Mouse (Mus musculus) heart, postnatal 0 days (tissue): Measurements from ENCODE around the gene Pdlim1. TPM values are rescaled to one million over a fixed set of nuclear protein-coding genes. Genes with fewer than 3 reads are reported as not detected.

Source experiments
- ATAC-seq: fragments of 200-750 bp; cut with Nextera tagmentation; 2 replicates; pipeline ENCODE4 v1.8.0; 2017; ENCODE audit warnings: low read depth, moderate number of reproducible peaks, moderate library complexity; ENCODE audit not compliant: insufficient read depth
- DNase-seq: peaks from one replicate; pipeline ENCODE4 v3.0.0-alpha.2; 2016; ENCODE audit warnings: low spot score
- H3K27ac ChIP-seq: fragments of 300-500 bp; sonication (generic); 2 replicates; pipeline ENCODE4 v1.5.1; 2014; ENCODE audit warnings: low read depth, mild to moderate bottlenecking
- H3K27me3 ChIP-seq: fragments of 300-500 bp; sonication (generic); 2 replicates; pipeline ENCODE4 v1.6.1; 2014; ENCODE audit warnings: low read length, mixed read lengths; ENCODE audit not compliant: control insufficient read depth, insufficient read depth
- H3K36me3 ChIP-seq: fragments of 300-500 bp; sonication (generic); replicated peaks from 2 replicates; pipeline ENCODE4 v1.6.1; 2014; ENCODE audit warnings: low read length, mixed read lengths; ENCODE audit not compliant: control insufficient read depth, insufficient read depth
- H3K4me1 ChIP-seq: fragments of 300-500 bp; sonication (generic); 2 replicates; pipeline ENCODE4 v1.6.1; 2014; ENCODE audit warnings: antibody characterized with exemption; ENCODE audit not compliant: control insufficient read depth, insufficient read depth
- H3K4me2 ChIP-seq: fragments of 300-500 bp; sonication (generic); 2 replicates; pipeline ENCODE4 v1.6.1; 2014; ENCODE audit warnings: low read depth, mild to moderate bottlenecking, low read length, moderate library complexity
- H3K4me3 ChIP-seq: fragments of 300-500 bp; sonication (generic); 2 replicates; pipeline ENCODE4 v1.5.1; 2014; ENCODE audit warnings: low read depth, low read length
- H3K9ac ChIP-seq: fragments of 300-500 bp; sonication (generic); replicated peaks from 2 replicates; pipeline ENCODE4 v1.6.1; 2014; ENCODE audit warnings: low read depth, low read length, mixed read lengths
- H3K9me3 ChIP-seq: fragments of 300-500 bp; sonication (generic); replicated peaks from 2 replicates; pipeline ENCODE4 v1.6.1; 2016; ENCODE audit warnings: low read length; ENCODE audit not compliant: control insufficient read depth
- CTCF ChIP-seq: IDR thresholded peaks from 2 replicates; pipeline ENCODE4 v1.5.1; 2016; ENCODE audit warnings: antibody characterized with exemption, control low read depth, low read depth
- EP300 ChIP-seq: IDR thresholded peaks from 2 replicates; pipeline ENCODE4 v1.6.1; 2016; ENCODE audit warnings: antibody characterized with exemption, low read depth
- WGBS: fragments of 180-500 bp; shearing (Covaris S2); extraction: QIAGEN DNeasy Blood & Tissue Kit; methylation state at CpG from one replicate; pipeline ENCODE4 v1.1.7; 2014; 5-methylcytosine and 5-hydroxymethylcytosine counted together
- polyA plus RNA-seq: library from polyadenylated mRNA; unstranded; fragments of >200 nt; fragmentation: Nextera tagmentation; extraction: Ambion mirVana; gene quantifications from 2 replicates; pipeline ENCODE4 v1.2.1, GENCODE M21; 2015
- total RNA-seq: library from RNA; depleted of rRNA; stranded (reverse); fragments of >200 nt; gene quantifications from 2 replicates; pipeline ENCODE4 v1.2.3, GENCODE M21; 2014; ENCODE audit warnings: low replicate concordance

The Pdlim1 gene
- total and polyA plus RNA-seq, 2 experiments from 2014 or later: 117 to 230 TPM

DNA sequence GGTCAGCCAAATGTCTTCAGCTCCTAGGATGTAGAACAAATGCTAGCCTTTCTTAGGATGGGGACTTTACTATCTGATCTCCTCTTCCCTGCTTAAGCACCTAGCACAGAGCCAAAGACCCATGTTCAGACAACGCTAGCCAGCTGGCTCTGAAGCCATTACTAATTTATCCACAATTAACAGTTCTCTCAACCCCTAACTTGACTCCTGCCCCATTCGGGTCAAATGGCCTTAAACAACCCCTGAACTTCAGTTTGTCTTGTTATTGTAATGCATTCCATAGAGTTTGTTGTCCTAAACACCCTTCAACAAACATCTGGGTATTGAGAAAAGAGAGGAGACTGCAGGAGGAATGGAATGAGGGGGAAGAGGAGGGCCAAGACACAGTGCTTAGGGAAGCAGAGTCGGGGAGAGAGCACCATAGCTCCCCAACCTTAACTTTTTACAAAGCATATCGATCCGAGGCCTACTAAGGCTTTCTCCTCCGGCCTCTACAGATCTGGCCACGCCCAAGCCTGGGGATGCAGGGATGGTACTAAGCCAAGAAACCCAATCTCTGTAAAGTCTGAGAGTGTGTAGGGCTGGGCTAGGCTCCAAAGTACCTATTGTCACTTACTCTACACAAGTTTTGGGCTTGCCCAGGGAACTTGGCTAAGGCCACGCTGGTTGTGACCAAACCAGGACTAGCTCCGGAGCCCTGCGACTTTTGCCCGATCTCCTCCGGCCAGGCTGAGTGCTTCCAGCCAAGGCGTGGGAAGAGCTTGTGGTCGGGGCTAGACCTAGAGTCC, 4.0 kb upstream of the Pdlim1 start:
- Histone ChIP-seq H3K4me1 (peaks cover 8% of the 10 kb centered on the region), H3K36me3 (no peaks in the 10 kb centered on the region), H3K4me3 (no peak overlapping the region), H3K9me3 (no peaks in the 10 kb centered on the region), H3K4me2 (no peak overlapping the region), H3K27me3 (no peaks in the 10 kb centered on the region), H3K27ac (no peak overlapping the region), H3K9ac (no peak overlapping the region)
- ATAC-seq: no peak
- TF ChIP-seq EP300: no peak
- DNase-seq: no peak
- WGBS: 87% methylated on average over 14 of the region's 14 CpGs

DNA sequence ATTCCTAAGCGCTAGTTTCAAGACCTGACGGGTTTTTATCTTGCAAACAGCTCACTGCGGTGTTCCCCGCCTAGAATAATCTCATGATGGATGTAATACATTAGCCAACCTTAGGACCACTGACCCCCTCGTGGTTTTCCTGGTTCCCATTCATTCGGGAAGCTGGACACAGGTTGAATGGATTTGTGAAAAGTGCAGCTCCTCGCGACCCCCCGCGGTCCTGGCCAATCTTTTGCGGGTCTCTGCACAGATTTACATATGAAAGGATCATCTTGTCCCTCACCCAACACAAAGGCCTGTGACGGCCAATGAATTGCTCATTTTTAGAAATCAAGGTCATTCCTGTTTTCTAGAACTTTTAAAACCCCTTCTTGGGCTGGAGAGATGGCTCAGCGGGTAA, 1.0 kb upstream of the Pdlim1 start:
- H3K27me3 ChIP-seq: no peaks in the 10 kb centered on the region
- DNase-seq (no peak), ATAC-seq (no peak)
- H3K4me2 ChIP-seq: no peak overlapping the region
- H3K27ac ChIP-seq: no peak overlapping the region
- no peaks in the 10 kb centered on the region for H3K36me3 ChIP-seq
- H3K4me1 ChIP-seq: peaks cover 23% of the 10 kb centered on the region
- 70% methylated on average over 13 of the region's 13 CpGs for WGBS
- no peaks in the 10 kb centered on the region for H3K9me3 ChIP-seq
- H3K9ac ChIP-seq: no peak overlapping the region
- H3K4me3 ChIP-seq: no peak overlapping the region
- TF ChIP-seq CTCF: no peak
- no peak for TF ChIP-seq EP300

DNA sequence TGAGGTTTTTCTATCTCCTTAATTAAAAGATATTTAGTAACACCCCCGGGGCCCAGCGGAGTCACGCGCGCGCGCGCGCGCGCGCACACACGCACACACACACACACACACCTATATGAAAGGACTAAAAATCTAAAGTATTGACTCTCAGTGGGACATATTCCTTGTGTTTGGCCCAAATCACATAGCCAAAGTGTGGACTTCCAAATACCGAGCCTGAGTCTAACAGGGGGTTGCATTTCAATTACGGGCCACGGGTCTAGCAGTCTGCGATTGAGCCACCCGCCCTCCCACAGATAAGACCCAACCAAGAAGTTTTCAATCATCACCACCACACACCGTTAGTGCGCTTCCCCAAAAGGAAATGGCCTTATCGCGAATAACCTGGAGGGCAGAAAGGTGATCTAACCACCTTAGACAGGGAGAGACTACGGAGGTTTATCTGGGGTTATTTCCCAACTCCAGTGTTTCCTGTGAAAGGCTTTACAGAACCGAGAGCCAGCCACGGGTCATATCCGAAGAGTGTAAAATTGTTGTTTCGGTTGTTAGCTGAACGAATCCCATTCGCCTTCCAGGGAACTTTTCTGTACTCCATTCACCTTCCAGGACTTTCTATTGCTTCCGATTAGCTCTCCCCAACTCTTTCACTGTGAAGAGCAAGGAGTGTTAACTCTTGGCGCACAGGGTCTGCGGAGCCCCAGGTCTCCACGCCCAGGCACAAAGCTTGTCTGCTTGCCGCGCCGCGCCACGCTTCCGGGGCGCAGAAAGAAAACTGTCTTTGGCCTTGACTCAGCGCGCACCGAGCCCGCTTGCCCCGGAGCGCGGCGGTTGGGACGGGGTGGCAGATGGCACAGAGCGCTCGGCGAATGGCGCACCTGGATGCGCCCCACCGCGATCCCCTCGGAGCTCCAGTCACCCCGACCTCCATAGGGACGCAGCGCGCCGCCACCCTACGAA, 1.0 kb downstream of the Pdlim1 start:
- Histone ChIP-seq H3K27me3 (no peaks in the 10 kb centered on the region), H3K36me3 (no peaks in the 10 kb centered on the region), H3K4me3 (peak overlapping the region; percentile 80), H3K4me2 (peak overlapping the region; percentile 84), H3K9ac (peak overlapping the region; percentile 84), H3K9me3 (no peaks in the 10 kb centered on the region), H3K27ac (peak overlapping the region; percentile 92), H3K4me1 (peaks cover 28% of the 10 kb centered on the region)
- ATAC-seq: peak; percentile 58
- WGBS: 4% methylated on average over 63 of the region's 63 CpGs
- TF ChIP-seq EP300: no peak
- no peak for TF ChIP-seq CTCF
- peak; percentile 31 for DNase-seq

DNA sequence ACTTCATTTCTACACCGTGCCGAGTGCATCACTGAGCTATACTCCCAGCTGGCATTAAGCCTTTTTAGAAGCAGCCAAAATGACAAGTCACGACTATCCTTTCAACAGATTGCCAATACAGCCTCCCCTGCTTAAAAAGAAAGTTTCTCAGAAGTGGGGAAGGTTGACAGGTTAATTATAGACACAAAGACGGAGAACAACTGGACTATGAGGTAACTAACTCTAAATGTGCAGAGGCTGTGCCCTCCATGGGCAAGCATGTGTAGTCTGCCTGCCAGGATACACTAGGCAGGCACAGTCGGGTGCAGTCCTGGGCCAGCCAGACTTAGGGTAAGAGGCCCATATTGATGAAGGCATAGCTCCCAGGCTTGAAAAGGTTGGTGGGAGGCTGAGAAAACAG, 2.1 kb downstream of the Pdlim1 start:
- Histone ChIP-seq H3K9me3 (no peaks in the 10 kb centered on the region), H3K9ac (peak overlapping the region; percentile 84), H3K4me1 (peaks cover 28% of the 10 kb centered on the region), H3K27me3 (no peaks in the 10 kb centered on the region), H3K36me3 (no peaks in the 10 kb centered on the region), H3K4me2 (peak overlapping the region; percentile 84), H3K4me3 (peak overlapping the region; percentile 80), H3K27ac (peak overlapping the region; percentile 92)
- ATAC-seq (no peak), DNase-seq (peak; percentile 45)
- 18% methylated on average over 5 of the region's 5 CpGs for whole genome bisulfite sequencing
- TF ChIP-seq EP300: no peak
- TF ChIP-seq CTCF: no peak

DNA sequence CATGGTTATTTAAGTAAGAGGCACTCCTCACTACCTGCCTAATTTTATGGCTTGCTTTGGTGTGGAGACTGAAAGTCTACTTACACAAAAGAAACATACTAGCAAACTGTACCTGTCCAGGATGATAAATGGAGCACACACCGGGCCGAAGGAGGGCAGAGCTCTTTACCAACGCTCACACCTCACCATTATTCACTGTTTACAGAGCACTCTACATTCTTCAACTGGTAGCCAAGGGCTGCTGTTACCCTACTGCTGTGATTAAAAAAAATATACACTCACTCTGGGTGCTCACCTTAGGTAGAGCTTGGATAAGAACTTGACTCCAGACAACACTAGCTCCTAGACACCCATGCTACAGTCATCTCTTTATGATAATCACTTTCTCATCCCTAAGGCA, 3.1 kb downstream of the Pdlim1 start:
- TF ChIP-seq EP300 (no peak), CTCF (no peak)
- ATAC-seq (no peak), DNase-seq (no peak)
- 70% methylated on average over 3 of the region's 3 CpGs for WGBS
- no peaks in the 10 kb centered on the region for H3K36me3 ChIP-seq
- H3K4me3 ChIP-seq: no peak overlapping the region
- H3K27ac ChIP-seq: no peak overlapping the region
- 0 out of 2 replicates have a peak overlapping the region, but pooled peaks have one; percentile 17 for H3K9ac ChIP-seq
- H3K9me3 ChIP-seq: no peaks in the 10 kb centered on the region
- H3K27me3 ChIP-seq: no peaks in the 10 kb centered on the region
- peak overlapping the region; percentile 32 for H3K4me2 ChIP-seq
- peaks cover 28% of the 10 kb centered on the region for H3K4me1 ChIP-seq
